Mouse (Mus musculus) spleen, adult 12 weeks (tissue): ENCODE results near the gene Ly6g6e.

Experiments used
- DNase-seq: peaks from one replicate; pipeline ENCODE4 v3.0.0; 2022; ENCODE audit warnings: low spot score

Gene Ly6g6e

DNA sequence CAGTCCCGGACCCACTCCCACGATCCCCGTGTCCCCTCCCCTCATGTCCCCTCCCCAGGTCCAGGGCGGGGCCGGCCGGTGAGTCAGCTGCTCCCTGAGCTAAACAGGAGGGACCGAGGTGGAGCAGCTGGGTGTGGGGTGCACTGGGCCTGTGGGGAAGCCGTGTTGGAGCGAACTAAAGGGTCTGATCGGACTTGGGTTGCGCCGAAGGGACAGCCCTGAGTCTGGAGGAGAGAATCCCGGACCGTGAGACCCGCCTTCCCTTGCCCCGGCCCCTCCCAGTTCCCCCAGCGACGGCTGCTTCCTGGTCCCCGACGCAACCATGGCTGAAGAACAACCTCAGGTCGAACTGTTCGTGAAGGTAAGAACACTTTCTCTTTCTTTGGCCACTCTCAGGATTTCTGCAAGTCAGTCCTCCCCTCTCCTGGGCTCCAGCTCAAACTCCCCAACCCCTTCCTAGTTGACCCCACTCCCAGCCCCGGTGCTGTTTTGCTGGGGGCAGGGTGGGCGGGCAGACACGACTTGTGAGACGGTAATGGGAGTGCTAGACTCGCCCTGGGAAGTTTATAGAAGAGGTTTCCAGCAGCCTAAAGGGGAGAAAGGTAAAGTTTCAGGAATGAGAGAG lies 26.5 kb upstream of the Ly6g6e start:
- DNase-seq: peak; percentile 43

GRCm38 (mm10) chr17:35051156-35052086 lies 25.3 kb upstream of the Ly6g6e start:
- peak; percentile 49 for DNase-seq

- DNase-seq: no peak
Measured at GRCm38 (mm10) chr17:35052271-35052798, 24.4 kb upstream of the Ly6g6e start.

DNA sequence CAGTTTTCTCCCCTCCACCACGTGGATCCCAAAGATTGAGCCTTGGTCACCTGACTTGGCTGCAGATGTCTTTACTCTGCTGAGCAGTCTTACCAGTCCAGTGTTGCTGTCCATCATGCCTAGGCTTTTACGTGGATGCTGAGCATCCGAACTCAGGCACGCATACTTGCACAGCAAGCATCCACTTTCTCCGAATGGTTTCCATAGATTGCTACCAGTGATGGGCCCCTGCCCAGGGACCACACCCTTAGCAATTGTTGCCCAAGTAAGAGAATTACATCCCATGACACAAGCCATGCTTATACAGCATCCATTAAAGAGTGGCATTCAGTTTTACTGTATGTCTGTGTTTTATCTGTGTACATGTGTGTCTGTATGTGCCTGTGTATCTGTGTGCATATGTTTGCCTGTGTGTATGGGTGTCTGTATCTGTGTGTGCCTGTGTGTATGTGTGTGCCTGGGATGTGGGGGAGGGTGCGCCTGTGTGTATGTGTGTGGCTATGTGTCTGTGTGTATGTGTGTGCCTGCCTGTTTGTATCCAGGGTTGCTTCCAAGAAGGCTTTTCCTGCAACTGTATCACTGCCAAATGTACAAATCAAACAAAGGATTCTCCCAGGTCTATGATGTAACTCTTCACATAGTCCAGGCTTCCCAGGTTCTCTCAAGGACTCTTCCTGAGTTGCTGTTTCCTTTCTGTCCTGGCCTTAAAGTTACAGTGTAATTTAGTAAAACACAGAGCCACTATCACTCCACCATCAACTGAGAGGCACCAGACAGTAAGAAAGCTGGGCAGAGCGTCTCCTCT lies 20.8 kb upstream of the Ly6g6e start:
- no peak for DNase-seq

GRCm38 (mm10) chr17:35057090-35057489 lies 19.6 kb upstream of the Ly6g6e start:
- DNase-seq: no peak

GRCm38 (mm10) chr17:35058316-35058715 lies 18.4 kb upstream of the Ly6g6e start:
- DNase-seq: no peak

DNA sequence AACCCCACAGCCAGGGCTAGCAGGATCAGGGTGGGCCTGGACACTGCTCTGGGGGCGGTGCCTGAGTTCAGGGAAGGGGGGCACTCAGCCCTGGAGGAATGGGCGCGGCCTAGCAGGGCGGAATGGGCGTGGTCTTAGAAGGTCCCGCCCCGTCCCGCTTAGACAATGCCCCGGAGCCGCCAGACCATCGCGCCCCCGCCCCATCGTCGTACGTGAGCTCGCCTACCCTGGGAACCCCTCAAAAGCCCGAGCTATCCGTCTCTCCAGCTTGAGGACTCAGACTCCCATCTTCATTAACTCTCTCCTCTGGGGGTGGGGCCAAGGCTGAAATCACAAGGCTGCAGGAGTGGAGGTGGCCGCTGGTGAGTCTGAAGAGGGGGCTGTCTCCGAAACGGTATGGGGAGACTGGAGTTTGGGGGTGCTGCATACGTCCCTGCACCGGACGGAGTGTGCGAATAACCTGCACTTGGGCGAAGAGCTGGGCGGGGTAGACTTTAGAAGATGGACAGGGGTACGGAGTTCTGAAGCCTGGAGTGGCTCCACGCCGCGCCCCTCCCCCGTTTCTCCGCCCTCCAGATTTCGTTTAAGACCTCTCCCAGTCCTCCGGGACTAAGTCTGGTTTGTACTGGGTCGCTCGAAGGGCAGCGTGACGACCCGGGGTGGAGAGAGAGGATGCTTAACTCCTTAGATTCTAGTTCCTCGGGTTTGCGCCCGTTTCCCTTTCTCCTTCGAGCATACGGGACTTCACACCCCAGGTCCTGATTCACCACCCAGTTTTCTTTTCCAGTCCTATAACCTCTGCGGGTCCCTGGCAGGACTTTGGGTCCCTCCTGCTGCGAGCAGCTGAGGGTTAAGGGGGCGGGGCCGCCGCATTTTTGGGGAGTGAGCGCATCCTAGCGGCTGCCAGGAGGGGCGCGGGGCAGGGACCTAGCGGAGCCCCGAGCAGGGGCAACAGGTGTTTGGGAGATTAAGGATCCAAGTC lies 17.5 kb upstream of the Ly6g6e start, which contains the start of gene Ddah2:
Gene Ddah2, plus strand, starts transcription at position 125 of the 982 bp plus-strand sequence.
- DNase-seq: peak; percentile 74

DNA sequence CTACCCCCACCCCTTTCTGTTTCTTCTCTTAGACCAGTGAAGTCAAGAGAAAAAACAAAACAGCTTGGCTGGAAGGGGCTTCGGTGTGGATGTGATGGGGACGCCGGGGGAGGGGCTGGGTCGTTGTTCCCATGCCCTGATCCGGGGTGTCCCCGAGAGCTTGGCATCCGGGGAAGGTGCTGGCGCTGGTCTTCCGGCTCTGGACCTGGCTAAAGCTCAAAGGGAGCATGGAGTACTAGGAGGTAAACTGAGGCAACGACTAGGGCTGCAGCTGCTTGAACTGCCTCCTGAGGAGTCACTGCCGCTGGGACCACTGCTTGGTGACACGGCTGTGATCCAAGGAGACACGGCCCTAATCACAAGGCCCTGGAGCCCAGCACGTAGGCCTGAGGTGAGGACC lies 16.6 kb upstream of the Ly6g6e start:
- DNase-seq: no peak

- DNase-seq: no peak
Measured at GRCm38 (mm10) chr17:35060737-35061297, 15.9 kb upstream of the Ly6g6e start.

DNA sequence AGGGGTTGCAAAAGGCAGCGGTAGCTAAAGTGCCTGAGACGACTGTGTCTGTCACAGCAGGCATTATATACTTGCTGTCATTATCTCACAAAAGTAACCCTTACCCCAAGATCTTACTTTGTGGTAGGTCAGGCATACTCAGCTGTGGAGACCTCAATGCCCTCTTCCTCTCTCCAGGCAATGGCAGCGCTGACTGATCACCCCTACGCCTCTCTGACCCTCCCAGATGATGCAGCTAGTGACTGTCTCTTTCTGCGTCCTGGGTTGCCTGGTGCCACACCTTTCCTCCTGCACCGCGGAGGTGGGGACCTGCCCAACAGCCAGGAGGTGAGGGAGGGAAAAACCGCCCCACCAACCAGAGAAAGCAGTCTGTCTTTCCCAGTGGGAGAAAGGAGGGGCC lies 15.4 kb upstream of the Ly6g6e start:
- no peak for DNase-seq

- no peak for DNase-seq
Measured at GRCm38 (mm10) chr17:35063466-35063865, 13.2 kb upstream of the Ly6g6e start.

GRCm38 (mm10) chr17:35064378-35064877 lies 12.3 kb upstream of the Ly6g6e start:
- no peak for DNase-seq

DNA sequence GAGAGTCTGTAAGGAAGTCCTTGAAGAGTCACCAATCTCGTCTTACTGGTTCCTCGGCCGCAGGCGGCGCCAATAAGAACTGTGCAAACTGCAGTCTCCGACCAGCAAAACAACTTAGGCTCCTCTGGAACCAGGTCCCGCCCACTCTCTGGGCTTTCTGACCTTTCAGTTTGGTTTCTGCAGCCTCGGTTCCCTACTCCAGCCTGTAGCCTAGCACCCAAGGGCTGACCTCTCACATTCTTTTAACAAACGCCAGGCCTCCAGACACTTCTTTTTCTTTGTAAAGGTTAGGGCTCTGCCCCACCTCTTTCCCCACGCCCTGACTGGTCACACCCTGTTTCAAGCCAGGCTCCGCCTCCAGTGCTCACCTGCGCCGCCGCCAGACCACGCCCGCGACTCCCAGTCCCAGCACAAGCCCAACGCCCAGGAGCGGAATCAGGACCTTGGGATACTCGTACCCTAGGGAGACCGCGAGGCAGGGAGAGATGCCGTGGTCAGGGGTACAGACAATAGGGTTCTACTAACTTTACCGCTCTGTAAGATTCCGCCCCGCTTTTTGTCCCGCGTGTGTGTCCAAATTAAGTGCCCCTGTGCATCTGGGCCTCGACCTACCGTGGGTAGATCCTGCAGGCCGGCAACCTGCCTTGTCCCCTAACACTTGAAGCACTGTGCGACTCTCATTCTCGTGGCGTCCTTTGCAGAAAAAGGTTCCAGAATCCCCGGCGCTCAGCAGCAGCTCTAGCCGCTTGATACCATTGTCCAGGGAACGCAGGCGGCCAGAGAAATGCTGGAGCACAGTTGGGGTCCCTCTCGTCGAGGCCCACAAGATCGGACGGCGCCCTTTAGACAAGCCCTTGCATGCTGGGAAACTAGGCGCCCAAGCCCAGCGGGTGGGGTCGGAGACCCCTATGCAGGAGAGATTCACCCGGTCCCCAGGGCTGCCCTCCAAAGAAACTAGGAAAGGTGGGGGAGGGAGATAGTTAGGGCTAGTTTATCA lies 11.5 kb upstream of the Ly6g6e start, which contains the start of gene Ly6g6c:
Gene Ly6g6c, plus strand, starts transcription at position 438 of the 997 bp plus-strand sequence.
- no peak for DNase-seq

DNA sequence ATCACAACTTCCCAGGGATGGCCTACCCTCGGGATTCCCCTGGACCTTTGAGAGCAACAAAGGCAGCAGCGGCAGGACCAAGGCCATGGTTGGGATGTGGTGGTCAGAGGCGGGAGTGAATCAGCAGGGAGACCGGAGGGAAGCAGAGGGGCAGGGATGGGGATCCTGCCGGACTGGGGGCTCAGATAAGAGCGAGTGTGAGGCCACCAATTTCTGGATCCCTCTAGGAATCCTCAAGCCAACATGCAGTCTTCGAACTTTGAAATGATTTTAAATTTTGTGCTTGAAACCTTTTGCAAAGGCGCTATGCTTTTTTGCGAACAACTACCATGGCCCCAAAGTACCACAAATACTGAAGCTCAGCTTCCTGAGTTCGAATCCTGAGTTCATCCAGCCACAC lies 10.6 kb upstream of the Ly6g6e start, which contains the start of gene Mpig6b:
Gene Mpig6b, minus strand, starts transcription at position 101 of the 400 bp plus-strand sequence.
- no peak for DNase-seq

- no peak for DNase-seq
Measured at GRCm38 (mm10) chr17:35068213-35068914, 8.3 kb upstream of the Ly6g6e start.

GRCm38 (mm10) chr17:35070556-35071229 lies 6.0 kb upstream of the Ly6g6e start:
- DNase-seq: no peak

- no peak for DNase-seq
Measured at GRCm38 (mm10) chr17:35071454-35071853, 5.2 kb upstream of the Ly6g6e start.

GRCm38 (mm10) chr17:35074097-35074496 lies 2.6 kb upstream of the Ly6g6e start:
- no peak for DNase-seq
